Mouse (Mus musculus) kidney, adult 2 months (tissue): ENCODE results near the gene Fchsd2.

Source experiments
- CTCF ChIP-seq: fragments of 200-500 bp; conservative IDR thresholded peaks from 2 replicates; pipeline ENCODE4 v1.5.1; 2011; ENCODE audit warnings: low read depth, mild to moderate bottlenecking, control low read depth, low read length, moderate library complexity, mixed read lengths; ENCODE audit not compliant: insufficient read depth, insufficient read length
- POLR2A ChIP-seq: fragments of 200-500 bp; IDR thresholded peaks from one replicate; pipeline ENCODE4 v1.6.1; 2011; ENCODE audit warnings: low read depth, low read length, control low read depth

GRCm38 (mm10) chr7:101066650-101067346 lies 25.9 kb upstream of the Fchsd2 start:
- TF ChIP-seq POLR2A (no peak), CTCF (no peak)
